Mouse (Mus musculus) heart, postnatal 0 days (tissue): ENCODE data around the gene Tfe3.

ENCODE experiments used
- CTCF ChIP-seq: IDR thresholded peaks from 2 replicates; pipeline ENCODE4 v1.5.1; 2016; ENCODE audit warnings: antibody characterized with exemption, control low read depth, low read depth
- EP300 ChIP-seq: IDR thresholded peaks from 2 replicates; pipeline ENCODE4 v1.6.1; 2016; ENCODE audit warnings: antibody characterized with exemption, low read depth

- no peak for TF ChIP-seq CTCF
- TF ChIP-seq EP300: no peak
These were observed 36.5 kb upstream of the Tfe3 start for GRCm38 (mm10) chrX:7725841-7726240.
